Mouse (Mus musculus): ENCODE data around the gene Smtn. TPM values are rescaled to one million over a fixed set of nuclear protein-coding genes. Genes with fewer than 3 reads are reported as not detected.
A peak's percentile ranks its signal among the peaks of the same experiment; 100 is the strongest.

The Smtn gene
- polyA plus RNA-seq, 1 experiment from 2014 or later, result 35.1 TPM

DNA sequence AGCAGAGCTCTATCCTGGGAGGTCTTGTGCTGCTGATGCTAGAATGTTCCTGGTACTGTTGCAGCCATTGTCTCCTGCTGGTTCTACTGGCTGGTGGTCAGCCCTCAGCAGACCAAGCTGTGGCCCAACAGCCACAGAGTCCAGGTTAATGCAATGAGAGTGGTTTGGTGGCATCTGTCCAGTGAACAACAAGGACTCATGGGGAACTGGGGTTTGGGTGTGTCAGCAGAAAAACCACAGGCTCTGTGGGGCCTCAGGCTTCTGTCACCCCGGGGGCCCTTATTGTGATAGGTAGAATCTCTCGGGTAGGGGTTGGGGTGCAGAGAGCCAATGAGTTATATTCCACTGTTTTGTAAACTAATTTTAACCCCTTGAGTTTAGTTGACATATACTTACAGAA lies 30.1 kb downstream of the Smtn start:
- Histone ChIP-seq H3K27ac (no peak overlapping the region), H3K36me3 (replicated peaks) (no peaks in the 10 kb centered on the region), H3K4me1 (peaks cover 17% of the 10 kb centered on the region), H3K9me3 (no peaks in the 10 kb centered on the region), H3K27me3 (ENCODE audit: poor library complexity, severe bottlenecking) (peaks cover 5% of the 10 kb centered on the region), H3K4me3 (no peak overlapping the region)
- 91% methylated on average over 2 of the region's 2 CpGs for WGBS
- DNase-seq (ENCODE audit: extremely low spot score, low spot score), result no peak

DNA sequence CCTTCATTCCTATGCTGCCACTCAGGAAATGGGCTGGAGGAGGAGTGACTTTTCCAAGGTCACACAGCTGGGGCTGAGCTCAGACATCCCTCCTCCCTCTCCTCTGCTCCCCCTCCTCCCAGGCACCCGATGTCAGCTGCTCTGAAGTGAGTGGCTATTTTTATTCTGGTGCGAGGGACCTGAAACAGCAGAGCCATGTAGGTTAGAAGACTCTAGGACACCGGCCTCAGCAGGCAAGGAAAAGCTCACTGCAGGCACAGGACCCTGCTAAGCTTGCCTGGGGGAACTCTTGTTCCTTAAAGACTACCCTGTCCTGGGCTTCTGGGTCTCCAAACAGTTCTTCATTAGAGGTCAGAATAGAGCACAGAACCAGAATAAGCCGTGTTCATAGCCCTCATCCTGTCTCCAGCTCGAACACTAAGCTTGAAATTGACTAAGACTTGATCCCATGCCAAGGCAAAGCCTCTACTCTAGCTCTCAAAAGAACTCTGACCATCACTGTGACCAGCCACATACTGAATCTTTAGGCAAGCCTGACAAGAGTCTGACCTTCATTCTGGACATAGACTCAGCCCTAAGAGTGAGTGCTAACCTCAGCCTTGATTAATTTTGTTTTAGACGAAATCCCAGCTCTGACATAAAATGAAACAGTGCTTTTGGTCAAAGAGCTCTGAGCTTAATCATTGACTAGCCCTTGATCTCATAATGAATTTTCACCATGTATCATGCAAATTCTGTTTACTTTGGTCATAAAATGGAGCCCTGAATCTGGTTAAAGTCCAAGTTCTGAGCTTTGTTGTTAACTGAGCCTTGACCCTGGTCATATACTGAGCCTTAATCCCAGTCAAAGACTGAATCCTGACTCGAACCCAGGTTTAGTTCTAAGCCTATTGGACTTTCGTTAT lies 31.0 kb downstream of the Smtn start:
- Histone ChIP-seq H3K4me3 (no peak overlapping the region), H3K36me3 (replicated peaks) (no peaks in the 10 kb centered on the region), H3K4me1 (peaks cover 8% of the 10 kb centered on the region), H3K9me3 (no peaks in the 10 kb centered on the region), H3K27me3 (ENCODE audit: poor library complexity, severe bottlenecking) (no peaks in the 10 kb centered on the region), H3K27ac (no peak overlapping the region)
- WGBS, result 80% methylated on average over 8 of the region's 8 CpGs
- DNase-seq (ENCODE audit: extremely low spot score, low spot score), result no peak

DNA sequence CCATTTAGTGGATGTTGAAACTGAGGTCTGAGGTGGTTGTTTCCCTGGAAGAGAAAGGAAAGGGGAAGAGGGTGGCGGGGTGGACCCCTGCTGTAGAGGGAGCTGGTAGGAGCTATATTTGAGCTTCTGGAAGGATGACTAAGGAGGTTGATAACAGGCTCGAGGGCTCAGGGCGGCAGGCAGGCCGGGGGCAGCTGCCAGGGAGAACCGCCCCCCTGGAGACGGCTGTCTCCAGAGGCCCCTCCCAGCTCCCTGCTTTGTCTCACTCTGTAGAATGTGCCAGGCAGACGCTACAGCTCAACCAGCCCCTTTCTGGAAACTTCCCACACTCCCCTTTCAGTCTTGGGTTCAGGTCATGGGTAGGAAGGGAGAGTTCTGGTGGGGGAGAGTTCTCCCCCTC lies 32.2 kb downstream of the Smtn start:
- no peak for DNase-seq (ENCODE audit: extremely low spot score, low spot score)
- Histone ChIP-seq H3K27me3 (ENCODE audit: poor library complexity, severe bottlenecking) (no peaks in the 10 kb centered on the region), H3K36me3 (replicated peaks) (no peaks in the 10 kb centered on the region), H3K9me3 (no peaks in the 10 kb centered on the region), H3K27ac (no peak overlapping the region), H3K4me1 (no peaks in the 10 kb centered on the region), H3K4me3 (no peak overlapping the region)
- 62% methylated on average over 7 of the region's 7 CpGs for WGBS

DNA sequence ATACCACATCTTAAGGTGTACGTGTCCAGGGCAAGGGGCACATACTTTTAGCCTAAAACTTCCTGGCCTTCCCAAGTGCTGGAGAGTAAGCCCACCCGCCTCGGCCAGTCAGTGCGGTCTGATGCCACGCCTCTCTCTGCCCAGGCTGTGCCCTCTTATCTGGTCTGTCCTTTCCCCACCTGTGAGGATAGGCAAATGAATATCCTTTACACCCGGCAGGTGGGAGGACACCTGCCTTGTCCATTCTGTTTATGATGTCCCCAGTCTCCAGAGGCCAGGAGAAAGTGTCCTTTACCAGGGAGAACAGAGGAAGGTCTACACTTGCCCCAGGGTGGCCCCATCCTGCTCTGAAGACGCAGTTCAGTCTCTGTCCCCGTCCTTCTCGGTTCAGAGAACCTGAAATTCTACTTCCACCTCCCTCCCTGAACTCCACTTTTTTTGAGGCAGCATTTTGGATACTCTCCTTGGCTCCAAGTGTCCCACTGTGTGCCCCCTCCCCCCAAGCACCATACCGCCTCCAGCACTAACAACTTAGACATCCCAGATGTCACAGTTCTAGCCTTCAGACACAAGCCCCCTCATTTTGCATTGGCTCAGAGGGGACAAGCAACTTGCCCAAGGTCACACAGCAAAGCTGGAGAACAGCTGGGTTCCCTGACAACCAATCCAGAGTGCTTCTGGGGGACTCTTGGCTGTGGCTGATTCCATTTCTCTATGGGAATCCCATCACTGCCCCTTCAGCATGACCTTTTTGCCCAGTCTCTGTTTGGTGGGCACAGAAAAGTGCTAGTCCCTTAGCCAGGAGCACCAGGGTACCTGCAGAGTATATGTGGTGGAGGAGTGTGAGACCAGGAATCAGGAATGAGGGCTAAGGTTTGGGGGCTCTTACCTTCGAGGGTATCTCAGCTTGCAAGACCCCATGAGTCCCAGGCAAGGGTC lies 36.4 kb downstream of the Smtn start:
- peaks cover 10% of the 10 kb centered on the region; the same call in 1 of the 2 replicates for H3K27me3 ChIP-seq (ENCODE audit: poor library complexity, severe bottlenecking)
- DNase-seq (ENCODE audit: extremely low spot score, low spot score), result no peak
- no peak overlapping the region for H3K4me3 ChIP-seq
- no peaks in the 10 kb centered on the region for H3K36me3 ChIP-seq (replicated peaks)
- no peak overlapping the region for H3K27ac ChIP-seq
- H3K9me3 ChIP-seq, result no peaks in the 10 kb centered on the region
- WGBS, result 70% methylated on average over 11 of the region's 11 CpGs
- H3K4me1 ChIP-seq, result no peaks in the 10 kb centered on the region

DNA sequence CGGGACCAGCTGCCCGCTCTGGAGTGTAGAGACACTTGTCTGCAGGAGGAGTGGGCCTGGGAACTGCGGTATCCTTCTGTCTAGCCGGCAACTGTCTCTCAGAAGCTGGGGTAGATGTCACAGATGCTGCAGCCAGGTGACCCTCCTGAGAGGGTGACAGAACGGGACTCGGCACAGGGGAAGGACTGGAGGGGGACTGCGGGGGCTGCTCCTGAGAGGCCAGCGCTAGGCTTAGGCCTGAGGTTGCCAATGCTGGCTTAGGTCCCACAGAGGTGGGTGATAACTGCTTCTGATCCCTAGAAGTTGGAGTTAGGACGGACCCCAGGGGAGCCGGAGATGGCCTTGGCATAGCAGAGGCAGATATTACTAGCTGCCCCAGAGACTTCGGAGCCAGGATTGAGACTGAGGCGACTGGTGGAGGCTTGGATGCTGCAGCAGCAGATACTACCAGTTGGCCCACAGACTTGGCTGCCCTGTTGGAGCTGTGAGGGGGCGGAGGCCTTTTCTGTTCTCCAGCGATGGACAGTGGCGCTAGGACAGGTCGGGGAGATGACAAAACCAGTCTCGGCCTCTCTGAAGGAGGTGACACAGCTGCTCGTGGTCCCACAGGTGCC lies 37.8 kb downstream of the Smtn start:
- WGBS, result 83% methylated on average over 18 of the region's 18 CpGs
- Histone ChIP-seq H3K27ac (no peak overlapping the region), H3K36me3 (replicated peaks) (no peaks in the 10 kb centered on the region), H3K4me1 (no peaks in the 10 kb centered on the region), H3K27me3 (ENCODE audit: poor library complexity, severe bottlenecking) (peaks cover 10% of the 10 kb centered on the region; the same call in 1 of the 2 replicates), H3K4me3 (no peak overlapping the region), H3K9me3 (no peaks in the 10 kb centered on the region)
- DNase-seq (ENCODE audit: extremely low spot score, low spot score), result no peak

DNA sequence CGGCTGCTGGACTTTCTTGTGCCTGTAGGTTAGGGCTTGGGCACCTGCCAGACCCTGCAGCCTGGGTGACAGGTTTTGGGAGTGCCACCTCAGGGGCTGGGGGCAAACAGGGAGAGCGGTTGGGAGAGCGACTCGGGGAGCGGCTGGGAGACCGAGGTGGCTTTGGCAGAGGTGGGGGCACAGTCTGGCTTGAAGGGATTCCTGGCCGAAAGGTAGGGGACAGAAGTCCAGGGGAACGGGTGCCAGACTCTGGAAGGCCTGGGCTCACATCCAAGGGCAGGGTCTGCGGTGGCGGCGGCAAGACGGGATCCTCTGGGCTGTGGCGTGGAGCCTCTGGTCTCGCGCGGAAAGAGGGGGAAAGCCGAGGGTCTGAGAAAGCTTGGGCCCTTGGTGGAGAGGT lies 38.4 kb downstream of the Smtn start:
- peaks cover 10% of the 10 kb centered on the region; the same call in 1 of the 2 replicates for H3K27me3 ChIP-seq (ENCODE audit: poor library complexity, severe bottlenecking)
- H3K36me3 ChIP-seq (replicated peaks), result no peaks in the 10 kb centered on the region
- no peaks in the 10 kb centered on the region for H3K9me3 ChIP-seq
- no peaks in the 10 kb centered on the region for H3K4me1 ChIP-seq
- 81% methylated on average over 17 of the region's 17 CpGs for WGBS
- no peak overlapping the region for H3K4me3 ChIP-seq
- no peak overlapping the region for H3K27ac ChIP-seq
- DNase-seq (ENCODE audit: extremely low spot score, low spot score), result no peak

DNA sequence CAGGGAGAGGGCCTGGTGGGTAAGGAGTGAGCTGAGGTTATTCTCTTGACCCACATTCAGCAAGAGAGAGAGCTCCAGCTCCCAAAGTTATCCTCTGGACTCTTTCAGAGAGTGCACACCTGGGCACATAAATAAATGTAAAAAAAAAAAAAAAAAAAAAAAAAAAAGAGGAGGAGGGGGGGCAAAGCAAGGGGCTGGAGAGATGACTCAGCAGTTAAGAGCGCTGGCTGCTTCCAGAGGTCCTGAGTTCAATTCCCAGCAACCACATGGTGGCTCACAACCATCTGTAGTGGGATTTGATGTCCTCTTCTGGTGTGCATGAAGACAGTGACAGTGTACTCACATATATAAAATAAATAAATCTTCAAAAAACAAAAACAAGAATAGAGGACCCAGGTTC lies 43.1 kb downstream of the Smtn start:
- Histone ChIP-seq H3K27me3 (ENCODE audit: poor library complexity, severe bottlenecking) (peaks cover 6% of the 10 kb centered on the region; the same call in 1 of the 2 replicates), H3K9me3 (no peaks in the 10 kb centered on the region), H3K36me3 (replicated peaks) (no peaks in the 10 kb centered on the region), H3K27ac (no peak overlapping the region), H3K4me3 (no peak overlapping the region), H3K4me1 (0 out of 2 replicates have a peak, but pooled peaks cover 2% of the 10 kb centered on the region)
- 89% methylated on average over 1 of the region's 1 CpGs for WGBS
- no peak for DNase-seq (ENCODE audit: extremely low spot score, low spot score)

DNA sequence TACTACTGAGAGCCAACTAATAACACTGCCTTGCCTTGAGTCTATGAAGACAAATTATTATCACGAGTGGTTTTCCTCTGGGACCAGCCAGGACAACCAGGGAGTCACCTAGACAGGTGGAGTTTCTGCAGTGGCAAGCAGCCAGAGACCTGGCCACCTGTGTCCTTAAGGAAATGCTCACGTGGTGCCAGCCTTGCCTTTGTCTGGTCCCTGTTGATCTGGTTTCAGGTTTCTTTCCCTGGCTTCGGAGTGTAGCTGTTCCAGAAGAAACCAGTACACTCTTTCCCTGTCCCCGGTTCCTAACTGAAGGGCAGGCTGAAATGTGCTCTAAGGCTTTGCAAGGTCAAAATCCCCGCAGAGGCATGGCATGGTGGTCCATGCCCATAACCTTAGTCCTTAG lies 43.7 kb downstream of the Smtn start:
- peaks cover 7% of the 10 kb centered on the region; the same call in 1 of the 2 replicates for H3K4me1 ChIP-seq
- H3K27me3 ChIP-seq (ENCODE audit: poor library complexity, severe bottlenecking), result peaks cover under 1% of the 10 kb centered on the region; the same call in 1 of the 2 replicates
- H3K4me3 ChIP-seq, result no peak overlapping the region
- no peaks in the 10 kb centered on the region for H3K36me3 ChIP-seq (replicated peaks)
- H3K27ac ChIP-seq, result no peak overlapping the region
- 62% methylated on average over 5 of the region's 5 CpGs for WGBS
- no peak for DNase-seq (ENCODE audit: extremely low spot score, low spot score)
- no peaks in the 10 kb centered on the region for H3K9me3 ChIP-seq

DNA sequence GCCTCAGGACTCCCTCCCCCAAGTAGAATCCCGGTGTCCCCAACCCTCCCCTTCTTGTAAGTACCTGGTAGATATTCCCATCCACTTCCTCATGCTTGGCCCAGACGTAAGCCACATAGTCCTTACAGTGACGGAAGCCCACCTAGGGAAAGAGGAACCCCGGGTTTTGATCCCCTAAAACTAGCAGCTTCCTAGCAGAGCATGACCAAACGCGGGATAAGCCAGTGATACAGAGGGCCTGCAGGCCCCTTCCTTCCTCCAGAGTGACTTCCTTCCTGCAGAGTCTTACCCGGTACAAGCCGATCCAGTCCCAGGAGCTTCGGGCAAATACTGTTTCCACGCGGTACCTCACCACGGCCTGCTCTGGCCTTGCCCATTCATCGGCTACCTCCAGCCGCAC lies 44.9 kb downstream of the Smtn start:
- WGBS, result 94% methylated on average over 14 of the region's 14 CpGs

DNA sequence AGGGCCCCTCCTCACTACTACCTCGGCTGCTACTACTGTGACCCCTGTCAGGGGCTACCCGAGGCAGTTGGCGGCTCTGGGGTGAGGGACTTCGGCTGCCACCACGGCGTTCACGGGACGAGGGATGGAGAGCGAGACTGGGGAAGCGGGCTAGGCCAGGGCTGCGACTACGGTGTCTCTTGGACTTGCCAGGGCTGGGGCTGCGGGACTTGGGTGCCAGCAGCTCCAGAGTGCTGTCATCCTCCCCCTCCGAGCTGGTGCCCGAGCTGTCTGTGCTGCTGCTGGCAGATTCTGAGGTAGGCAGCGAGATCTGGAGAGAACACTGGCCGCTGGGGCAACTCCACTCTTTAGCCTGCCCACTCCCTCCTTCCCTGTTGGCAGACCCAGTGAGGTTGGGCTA lies 45.6 kb downstream of the Smtn start:
- WGBS, result 83% methylated on average over 17 of the region's 17 CpGs
- no peak for DNase-seq (ENCODE audit: extremely low spot score, low spot score)
- Histone ChIP-seq H3K9me3 (no peaks in the 10 kb centered on the region), H3K36me3 (replicated peaks) (no peaks in the 10 kb centered on the region), H3K4me1 (peaks cover 7% of the 10 kb centered on the region; the same call in 1 of the 2 replicates), H3K27ac (0 out of 2 replicates have a peak overlapping the region, but pooled peaks have one; percentile 37), H3K4me3 (no peak overlapping the region), H3K27me3 (ENCODE audit: poor library complexity, severe bottlenecking) (no peaks in the 10 kb centered on the region)

More for the DNA sequence above, 44.9 kb downstream of the Smtn start:
- no peak overlapping the region for H3K27ac ChIP-seq
- DNase-seq (ENCODE audit: extremely low spot score, low spot score), result no peak
- no peaks in the 10 kb centered on the region for H3K27me3 ChIP-seq (ENCODE audit: poor library complexity, severe bottlenecking)
- no peak overlapping the region for H3K4me3 ChIP-seq
- H3K36me3 ChIP-seq (replicated peaks), result no peaks in the 10 kb centered on the region
- H3K4me1 ChIP-seq, result peaks cover 7% of the 10 kb centered on the region; the same call in 1 of the 2 replicates
- H3K9me3 ChIP-seq, result no peaks in the 10 kb centered on the region

DNA sequence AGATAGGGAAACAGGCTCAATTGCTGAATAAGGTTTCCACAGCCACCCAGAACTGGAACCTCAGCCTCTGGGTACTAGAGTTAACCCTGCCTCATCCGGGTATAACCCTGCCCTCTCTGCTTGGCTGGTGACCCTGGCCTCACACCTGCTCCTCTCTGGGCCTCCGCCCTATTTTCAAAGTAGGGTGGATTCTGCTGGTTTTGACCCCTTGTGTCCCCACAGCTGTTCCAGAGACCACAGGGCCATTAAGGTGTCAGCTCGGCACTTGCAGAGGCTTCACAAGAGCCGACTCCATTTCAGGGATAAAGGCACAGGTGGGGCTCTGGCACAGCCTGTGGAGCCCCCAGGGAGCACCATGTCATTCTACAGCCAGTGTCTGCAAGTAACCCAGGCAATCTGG lies 47.7 kb downstream of the Smtn start:
- H3K9me3 ChIP-seq, result no peaks in the 10 kb centered on the region
- H3K4me3 ChIP-seq, result no peak overlapping the region
- no peak overlapping the region for H3K27ac ChIP-seq
- WGBS, result 78% methylated on average over 4 of the region's 4 CpGs
- no peaks in the 10 kb centered on the region for H3K27me3 ChIP-seq (ENCODE audit: poor library complexity, severe bottlenecking)
- H3K36me3 ChIP-seq (replicated peaks), result no peaks in the 10 kb centered on the region
- peaks cover 16% of the 10 kb centered on the region for H3K4me1 ChIP-seq
- no peak for DNase-seq (ENCODE audit: extremely low spot score, low spot score)

DNA sequence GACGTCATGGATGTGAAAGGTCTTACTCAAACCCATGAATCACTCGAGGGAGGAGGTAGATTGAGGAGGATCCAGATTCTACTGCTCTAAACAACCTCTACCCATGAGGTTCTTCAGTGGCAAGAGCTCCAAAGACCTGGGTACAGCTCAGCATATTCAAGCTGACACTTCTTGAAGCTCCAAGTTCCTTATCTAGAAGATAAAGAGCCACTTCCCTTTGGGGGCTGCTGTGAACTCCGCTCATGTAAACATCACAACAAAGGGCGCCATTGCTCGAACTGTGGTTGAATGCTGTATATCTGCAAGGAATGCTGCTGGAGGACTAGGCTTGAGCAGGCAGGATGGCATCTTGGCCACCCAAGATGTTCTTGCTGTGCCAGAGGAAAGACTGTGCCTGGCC lies 51.4 kb downstream of the Smtn start:
- no peaks in the 10 kb centered on the region for H3K9me3 ChIP-seq
- no peak for DNase-seq (ENCODE audit: extremely low spot score, low spot score)
- H3K4me3 ChIP-seq, result no peak overlapping the region
- peaks cover 14% of the 10 kb centered on the region for H3K4me1 ChIP-seq
- H3K27ac ChIP-seq, result no peak overlapping the region
- 92% methylated on average over 5 of the region's 5 CpGs for WGBS
- H3K36me3 ChIP-seq (replicated peaks), result no peaks in the 10 kb centered on the region
- H3K27me3 ChIP-seq (ENCODE audit: poor library complexity, severe bottlenecking), result no peaks in the 10 kb centered on the region
